Mouse (Mus musculus): Measurements from ENCODE around the gene Mto1.

GRCm38 (mm10) chr9:78505223-78505622 is 57.2 kb downstream of the Mto1 start:
- TF ChIP-seq POLR2A (IDR thresholded peaks at IDR 0.05; ENCODE audit: control insufficient read depth, low read depth, low read length) (no peak), CTCF (IDR thresholded peaks at IDR 0.05; ENCODE audit: control insufficient read depth, insufficient read depth, insufficient replicate concordance, low read depth, low read length) (no peak)

All from testis, adult 2 months (tissue).